Mouse (Mus musculus): Measurements from ENCODE around the gene Tnni3k.

DNA sequence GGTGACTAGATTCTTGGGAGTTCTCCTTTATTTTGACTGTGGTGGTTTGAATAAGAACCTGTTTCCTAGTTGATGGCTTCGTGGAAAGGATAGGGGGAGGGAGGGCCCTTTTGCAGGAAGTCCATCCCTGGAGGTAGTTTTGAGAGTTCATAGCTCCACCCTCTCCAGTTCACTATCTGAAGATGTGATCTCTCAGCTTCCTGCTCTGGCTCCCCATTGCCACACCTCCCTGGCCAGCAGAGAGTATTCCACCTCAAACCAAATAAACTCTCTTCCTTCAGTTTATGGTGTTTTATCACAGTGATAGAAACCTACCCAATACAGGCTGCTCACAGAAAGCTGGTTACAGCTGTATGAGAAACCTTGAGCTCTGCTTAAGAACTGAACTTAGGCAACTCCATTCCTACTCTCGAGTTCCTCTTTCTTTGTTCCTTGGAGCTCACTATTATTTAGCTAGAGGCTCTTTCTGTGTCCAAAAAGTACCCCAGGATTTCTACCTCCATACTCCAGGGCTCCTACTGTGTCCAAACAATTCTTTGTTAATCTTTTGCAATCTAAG, 173.7 kb downstream of the Tnni3k start:
- TF ChIP-seq CTCF (IDR thresholded peaks at IDR 0.05; ENCODE audit: low read depth) = no peak
- no peak for TF ChIP-seq EP300 (IDR thresholded peaks at IDR 0.05; ENCODE audit: low read depth)

All from heart, postnatal 0 days (tissue).